Mouse (Mus musculus) heart, postnatal 0 days (tissue): ENCODE measurements around the gene Cd180. TPM values are rescaled to one million over a fixed set of nuclear protein-coding genes. Genes with fewer than 3 reads are reported as not detected.

Experiments
- ATAC-seq: fragments of 200-750 bp; cut with Nextera tagmentation; 2 replicates; pipeline ENCODE4 v1.8.0; 2017; ENCODE audit warnings: low read depth, moderate number of reproducible peaks, moderate library complexity; ENCODE audit not compliant: insufficient read depth
- DNase-seq: peaks from one replicate; pipeline ENCODE4 v3.0.0-alpha.2; 2016; ENCODE audit warnings: low spot score
- H3K27ac ChIP-seq: fragments of 300-500 bp; sonication (generic); 2 replicates; pipeline ENCODE4 v1.5.1; 2014; ENCODE audit warnings: low read depth, mild to moderate bottlenecking
- H3K27me3 ChIP-seq: fragments of 300-500 bp; sonication (generic); 2 replicates; pipeline ENCODE4 v1.6.1; 2014; ENCODE audit warnings: low read length, mixed read lengths; ENCODE audit not compliant: control insufficient read depth, insufficient read depth
- H3K36me3 ChIP-seq: fragments of 300-500 bp; sonication (generic); replicated peaks from 2 replicates; pipeline ENCODE4 v1.6.1; 2014; ENCODE audit warnings: low read length, mixed read lengths; ENCODE audit not compliant: control insufficient read depth, insufficient read depth
- H3K4me1 ChIP-seq: fragments of 300-500 bp; sonication (generic); 2 replicates; pipeline ENCODE4 v1.6.1; 2014; ENCODE audit warnings: antibody characterized with exemption; ENCODE audit not compliant: control insufficient read depth, insufficient read depth
- H3K4me2 ChIP-seq: fragments of 300-500 bp; sonication (generic); 2 replicates; pipeline ENCODE4 v1.6.1; 2014; ENCODE audit warnings: low read depth, mild to moderate bottlenecking, low read length, moderate library complexity
- H3K4me3 ChIP-seq: fragments of 300-500 bp; sonication (generic); 2 replicates; pipeline ENCODE4 v1.5.1; 2014; ENCODE audit warnings: low read depth, low read length
- H3K9ac ChIP-seq: fragments of 300-500 bp; sonication (generic); replicated peaks from 2 replicates; pipeline ENCODE4 v1.6.1; 2014; ENCODE audit warnings: low read depth, low read length, mixed read lengths
- H3K9me3 ChIP-seq: fragments of 300-500 bp; sonication (generic); replicated peaks from 2 replicates; pipeline ENCODE4 v1.6.1; 2016; ENCODE audit warnings: low read length; ENCODE audit not compliant: control insufficient read depth
- CTCF ChIP-seq: IDR thresholded peaks from 2 replicates; pipeline ENCODE4 v1.5.1; 2016; ENCODE audit warnings: antibody characterized with exemption, control low read depth, low read depth
- EP300 ChIP-seq: IDR thresholded peaks from 2 replicates; pipeline ENCODE4 v1.6.1; 2016; ENCODE audit warnings: antibody characterized with exemption, low read depth
- WGBS: fragments of 180-500 bp; shearing (Covaris S2); extraction: QIAGEN DNeasy Blood & Tissue Kit; methylation state at CpG from one replicate; pipeline ENCODE4 v1.1.7; 2014; 5-methylcytosine and 5-hydroxymethylcytosine counted together
- polyA plus RNA-seq: library from polyadenylated mRNA; unstranded; fragments of >200 nt; fragmentation: Nextera tagmentation; extraction: Ambion mirVana; gene quantifications from 2 replicates; pipeline ENCODE4 v1.2.1, GENCODE M21; 2015
- total RNA-seq: library from RNA; depleted of rRNA; stranded (reverse); fragments of >200 nt; gene quantifications from 2 replicates; pipeline ENCODE4 v1.2.3, GENCODE M21; 2014; ENCODE audit warnings: low replicate concordance

Gene Cd180
- total and polyA plus RNA-seq, 2 experiments from 2014 or later = 0.14 TPM; not detected in 1

DNA sequence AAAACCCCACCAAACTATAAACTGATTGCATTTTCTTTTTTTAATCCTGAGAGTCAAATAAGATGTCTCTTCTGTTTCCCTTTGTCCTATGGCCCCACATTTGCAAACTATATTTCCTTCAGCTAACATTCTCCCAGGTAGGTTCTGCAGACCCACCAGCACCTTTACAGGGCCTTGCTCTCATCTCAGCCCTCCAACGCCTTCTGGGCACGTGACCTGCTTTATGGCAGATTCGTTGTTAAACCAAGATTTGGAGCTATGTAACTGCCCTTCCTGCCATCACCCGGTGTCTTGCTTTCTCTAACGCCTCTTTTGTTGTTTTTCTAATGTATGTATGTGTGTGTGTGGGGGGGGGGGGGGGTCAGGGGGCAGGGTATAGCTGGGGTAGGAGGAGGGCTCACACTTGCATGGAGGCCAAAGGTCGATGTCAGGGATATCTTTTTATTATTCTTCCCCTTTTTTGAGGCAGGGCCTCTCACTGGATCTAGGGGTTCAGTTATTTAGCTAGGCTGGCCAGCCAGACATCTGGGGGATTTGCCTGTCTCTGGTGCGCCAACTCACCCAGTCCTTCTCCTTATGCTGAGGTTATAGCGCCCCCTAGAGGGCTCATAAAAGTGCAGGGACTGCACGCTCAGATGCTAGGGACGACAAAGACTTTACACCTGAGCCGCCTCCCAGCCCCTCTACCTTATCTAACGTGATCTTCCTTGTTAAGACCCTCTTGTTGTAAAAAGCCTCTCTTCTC lies 28.3 kb upstream of the Cd180 start:
- Histone ChIP-seq H3K4me2 (peak overlapping the region; percentile 56), H3K27me3 (no peaks in the 10 kb centered on the region), H3K36me3 (no peaks in the 10 kb centered on the region), H3K9ac (no peak overlapping the region), H3K4me3 (peak overlapping the region; percentile 10; the same call in 1 of the 2 replicates), H3K9me3 (no peaks in the 10 kb centered on the region), H3K4me1 (no peaks in the 10 kb centered on the region), H3K27ac (no peak overlapping the region)
- peak; percentile 71 for TF ChIP-seq CTCF
- no peak for TF ChIP-seq EP300
- ATAC-seq (peak; percentile 67; the same call in 1 of the 2 replicates), DNase-seq (peak; percentile 62)
- 53% methylated on average over 12 of the region's 12 CpGs for WGBS

DNA sequence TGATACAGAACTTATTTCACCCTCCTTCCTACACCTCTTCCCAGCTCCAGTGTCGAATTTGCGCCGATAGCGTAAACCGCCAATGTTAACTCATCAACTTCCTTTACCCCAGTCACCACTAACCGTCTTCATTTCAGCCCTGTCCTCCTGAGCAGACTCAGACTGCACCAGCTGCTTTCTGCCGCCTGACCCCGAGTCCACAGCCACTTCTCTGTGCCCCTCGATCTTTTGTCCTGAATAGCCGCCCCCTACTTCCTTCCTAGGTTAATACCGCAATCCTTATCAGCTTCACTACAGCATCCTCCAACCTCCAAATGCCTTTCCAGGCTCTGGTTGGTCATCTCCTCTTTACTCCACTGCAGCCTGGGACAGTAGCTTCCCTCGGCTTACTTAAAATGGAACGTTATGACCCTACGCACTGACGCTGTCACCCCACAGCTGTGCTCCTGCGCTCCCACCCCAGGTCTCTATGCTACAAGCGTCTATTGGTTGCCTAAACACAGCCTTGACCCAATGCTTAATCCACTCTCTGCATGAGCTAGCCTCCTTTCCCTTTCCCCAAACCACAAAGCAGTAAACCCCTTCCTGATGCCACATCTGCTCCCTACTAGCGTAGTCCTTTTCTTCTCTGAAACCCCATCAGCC lies 27.6 kb upstream of the Cd180 start:
- Histone ChIP-seq H3K36me3 (no peaks in the 10 kb centered on the region), H3K27ac (no peak overlapping the region), H3K4me1 (peaks cover 6% of the 10 kb centered on the region), H3K4me2 (peak overlapping the region; percentile 56), H3K27me3 (no peaks in the 10 kb centered on the region), H3K4me3 (peak overlapping the region; percentile 10; the same call in 1 of the 2 replicates), H3K9ac (no peak overlapping the region), H3K9me3 (no peaks in the 10 kb centered on the region)
- DNase-seq (no peak), ATAC-seq (no peak)
- whole genome bisulfite sequencing = 36% methylated on average over 18 of the region's 18 CpGs
- TF ChIP-seq EP300 (no peak), CTCF (no peak)

DNA sequence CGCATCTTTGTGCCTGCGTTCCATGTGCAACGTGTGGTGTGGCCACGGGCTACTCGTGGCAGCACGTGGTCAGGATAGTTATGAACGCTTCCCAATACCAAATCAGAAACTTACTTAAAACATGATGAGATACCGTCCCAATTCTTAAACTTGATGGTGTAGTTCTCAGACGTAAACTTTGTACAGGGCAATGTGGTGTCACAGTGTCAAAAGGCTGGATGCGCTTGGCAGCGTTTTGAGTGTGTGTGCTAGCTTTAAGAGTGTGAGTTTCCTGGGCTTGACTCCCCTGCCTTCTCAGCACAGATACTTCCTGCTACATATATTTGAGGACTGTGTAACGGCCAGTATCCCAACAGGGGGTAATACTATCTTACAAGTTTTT lies 27.1 kb upstream of the Cd180 start:
- Histone ChIP-seq H3K4me1 (peaks cover 6% of the 10 kb centered on the region), H3K9me3 (no peaks in the 10 kb centered on the region), H3K9ac (no peak overlapping the region), H3K4me2 (no peak overlapping the region), H3K36me3 (no peaks in the 10 kb centered on the region), H3K27me3 (no peaks in the 10 kb centered on the region), H3K27ac (no peak overlapping the region), H3K4me3 (no peak overlapping the region)
- WGBS = 78% methylated on average over 12 of the region's 12 CpGs
- DNase-seq (no peak), ATAC-seq (no peak)
- TF ChIP-seq EP300 (no peak), CTCF (no peak)

DNA sequence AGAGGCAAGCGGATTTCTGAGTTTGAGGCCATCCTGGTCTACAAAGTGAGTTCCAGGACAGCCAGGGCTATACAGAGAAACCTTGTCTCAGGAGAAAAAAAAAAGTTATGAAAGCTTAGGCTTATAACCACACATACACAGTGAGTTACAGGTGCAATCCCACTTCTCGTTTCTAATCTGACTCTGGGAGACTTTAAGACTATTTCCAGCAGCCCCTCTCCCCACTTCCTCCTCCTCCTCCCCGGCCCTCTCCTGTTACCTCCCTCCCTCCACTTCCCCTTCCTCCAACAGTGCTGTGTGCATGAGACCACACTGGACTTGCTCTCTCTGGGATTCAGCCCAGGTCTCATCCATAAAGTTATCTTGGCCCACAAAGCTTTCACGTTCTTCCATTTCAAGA lies 26.6 kb upstream of the Cd180 start:
- WGBS = 57% methylated on average over 4 of the region's 4 CpGs
- Histone ChIP-seq H3K4me2 (no peak overlapping the region), H3K27ac (no peak overlapping the region), H3K4me3 (no peak overlapping the region), H3K36me3 (no peaks in the 10 kb centered on the region), H3K4me1 (peaks cover 6% of the 10 kb centered on the region), H3K27me3 (no peaks in the 10 kb centered on the region), H3K9ac (no peak overlapping the region), H3K9me3 (no peaks in the 10 kb centered on the region)
- TF ChIP-seq EP300 = no peak
- TF ChIP-seq CTCF = no peak
- no peak for ATAC-seq
- no peak for DNase-seq

DNA sequence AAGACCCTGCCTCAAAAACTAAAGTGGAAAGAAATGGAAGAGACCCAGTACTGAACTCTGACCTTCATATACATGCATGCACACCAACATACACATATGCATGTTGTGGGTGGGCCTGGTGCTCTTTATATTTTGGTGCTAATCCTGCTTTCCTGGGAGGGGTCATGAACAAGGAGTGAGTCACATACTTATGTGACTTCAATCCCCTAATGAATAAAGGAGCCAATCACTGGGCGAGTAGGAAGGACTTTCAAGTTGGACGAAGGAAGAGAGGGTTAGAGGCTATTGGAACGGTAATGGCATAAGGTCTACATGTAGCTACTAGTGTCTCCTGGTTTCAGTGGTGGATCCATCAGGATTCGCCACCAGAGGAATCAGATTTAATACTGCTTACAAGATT lies 26.0 kb upstream of the Cd180 start:
- 88% methylated on average over 4 of the region's 4 CpGs for WGBS
- Histone ChIP-seq H3K36me3 (no peaks in the 10 kb centered on the region), H3K4me3 (no peak overlapping the region), H3K9ac (no peak overlapping the region), H3K4me1 (peaks cover 6% of the 10 kb centered on the region), H3K9me3 (no peaks in the 10 kb centered on the region), H3K4me2 (no peak overlapping the region), H3K27ac (no peak overlapping the region), H3K27me3 (no peaks in the 10 kb centered on the region)
- DNase-seq (no peak), ATAC-seq (no peak)
- TF ChIP-seq CTCF (no peak), EP300 (no peak)

DNA sequence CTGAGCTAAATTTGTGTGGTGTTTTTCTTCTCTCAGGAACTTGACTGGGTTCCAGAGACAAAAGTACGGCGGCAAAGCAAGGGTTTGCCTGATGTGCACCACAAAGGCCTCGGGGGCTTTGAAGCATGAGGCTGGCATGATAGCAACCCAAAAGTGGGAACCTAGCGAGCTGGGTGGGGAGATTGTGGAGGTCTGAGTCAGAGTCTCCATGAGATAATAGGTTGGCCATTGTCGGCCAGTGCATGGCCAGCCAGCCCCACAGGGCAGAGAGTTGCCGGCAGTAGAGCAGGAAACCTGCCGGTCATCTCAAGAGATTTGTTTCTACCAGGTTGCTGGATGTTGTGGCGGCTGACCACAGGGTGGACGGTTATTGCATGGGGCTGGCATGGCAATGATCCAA lies 25.5 kb upstream of the Cd180 start:
- H3K4me2 ChIP-seq = no peak overlapping the region
- H3K36me3 ChIP-seq = no peaks in the 10 kb centered on the region
- TF ChIP-seq CTCF = no peak
- TF ChIP-seq EP300 = no peak
- DNase-seq (no peak), ATAC-seq (no peak)
- peaks cover 6% of the 10 kb centered on the region for H3K4me1 ChIP-seq
- H3K27me3 ChIP-seq = no peaks in the 10 kb centered on the region
- no peak overlapping the region for H3K4me3 ChIP-seq
- H3K9me3 ChIP-seq = no peaks in the 10 kb centered on the region
- no peak overlapping the region for H3K27ac ChIP-seq
- no peak overlapping the region for H3K9ac ChIP-seq
- WGBS = 62% methylated on average over 9 of the region's 9 CpGs
